Mouse (Mus musculus) midbrain, embryonic 15.5 days (tissue): ENCODE results near the gene Tha1. TPM values are rescaled to one million over a fixed set of nuclear protein-coding genes. Genes with fewer than 3 reads are reported as not detected.

ENCODE experiments used
- ATAC-seq: fragments of 200-750 bp; cut with Nextera tagmentation; replicated peaks from 2 replicates; pipeline ENCODE4 v1.8.0; 2017; ENCODE audit warnings: moderate TSS enrichment
- H3K27ac ChIP-seq: fragments of 300-500 bp; sonication (generic); 2 replicates; pipeline ENCODE4 v1.5.1; 2015; ENCODE audit warnings: mild to moderate bottlenecking, inconsistent platforms
- H3K27me3 ChIP-seq: fragments of 300-500 bp; sonication (generic); replicated peaks from 2 replicates; pipeline ENCODE4 v1.6.1; 2015; ENCODE audit warnings: inconsistent platforms
- H3K36me3 ChIP-seq: fragments of 300-500 bp; sonication (generic); replicated peaks from 2 replicates; pipeline ENCODE4 v1.6.1; 2015; ENCODE audit warnings: inconsistent platforms
- H3K4me1 ChIP-seq: fragments of 300-500 bp; sonication (generic); 2 replicates; pipeline ENCODE4 v1.6.1; 2015; ENCODE audit warnings: inconsistent platforms
- H3K4me2 ChIP-seq: fragments of 300-500 bp; sonication (generic); 2 replicates; pipeline ENCODE4 v1.6.1; 2015; ENCODE audit warnings: inconsistent platforms, mild to moderate bottlenecking, moderate library complexity
- H3K4me3 ChIP-seq: fragments of 300-500 bp; sonication (generic); 2 replicates; pipeline ENCODE4 v1.5.1; 2015; ENCODE audit warnings: mild to moderate bottlenecking, inconsistent platforms
- H3K9ac ChIP-seq: fragments of 300-500 bp; sonication (generic); 2 replicates; pipeline ENCODE4 v1.6.1; 2015; ENCODE audit warnings: mild to moderate bottlenecking, inconsistent platforms
- H3K9me3 ChIP-seq: fragments of 300-500 bp; sonication (generic); 2 replicates; pipeline ENCODE4 v1.6.1; 2016; ENCODE audit warnings: inconsistent platforms
- WGBS: fragments of 180-500 bp; shearing (Covaris S2); methylation state at CpG from one replicate; pipeline ENCODE4 v1.1.7; 2015; ENCODE audit warnings: mixed read lengths; 5-methylcytosine and 5-hydroxymethylcytosine counted together
- polyA plus RNA-seq: library from polyadenylated mRNA; unstranded; fragments of >200 nt; fragmentation: Nextera tagmentation; extraction: Ambion mirVana; gene quantifications from 2 replicates; pipeline ENCODE4 v1.2.1, GENCODE M21; 2015

Tha1 gene
- polyA plus RNA-seq, 1 experiment from 2014 or later: 5.6 TPM

DNA sequence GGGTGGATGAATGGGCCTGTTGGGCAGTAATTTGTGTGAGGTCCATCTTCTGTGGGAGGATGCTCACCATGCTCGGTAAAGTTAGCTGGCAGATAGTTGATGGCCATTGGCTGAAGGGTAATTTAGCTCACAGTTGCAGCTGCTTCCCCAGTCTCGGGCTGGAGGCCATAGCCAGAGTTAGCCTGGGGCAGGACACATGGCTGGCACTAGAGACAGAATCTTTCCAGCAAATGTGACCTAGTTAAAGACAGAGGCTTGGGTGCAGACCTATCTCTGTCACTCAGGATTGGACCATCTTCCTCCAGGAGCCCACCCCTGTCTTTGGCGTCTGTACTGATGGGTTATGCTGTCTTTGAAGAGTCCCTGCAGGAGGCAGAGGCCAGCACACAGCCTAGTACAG is 14.9 kb downstream of the Tha1 start:
- Histone ChIP-seq H3K9me3 (no peaks in the 10 kb centered on the region), H3K4me1 (peaks cover 3% of the 10 kb centered on the region; the same call in 1 of the 2 replicates), H3K27me3 (peaks cover 24% of the 10 kb centered on the region), H3K4me2 (no peak overlapping the region), H3K27ac (no peak overlapping the region), H3K36me3 (no peaks in the 10 kb centered on the region), H3K4me3 (no peak overlapping the region), H3K9ac (no peak overlapping the region)
- no peak for ATAC-seq
- 57% methylated on average over 3 of the region's 3 CpGs for WGBS

GRCm38 (mm10) chr11:117857462-117857861 is 15.8 kb downstream of the Tha1 start:
- peaks cover 23% of the 10 kb centered on the region for H3K27me3 ChIP-seq
- 91% methylated on average over 10 of the region's 10 CpGs for WGBS
- H3K4me3 ChIP-seq: no peak overlapping the region

DNA sequence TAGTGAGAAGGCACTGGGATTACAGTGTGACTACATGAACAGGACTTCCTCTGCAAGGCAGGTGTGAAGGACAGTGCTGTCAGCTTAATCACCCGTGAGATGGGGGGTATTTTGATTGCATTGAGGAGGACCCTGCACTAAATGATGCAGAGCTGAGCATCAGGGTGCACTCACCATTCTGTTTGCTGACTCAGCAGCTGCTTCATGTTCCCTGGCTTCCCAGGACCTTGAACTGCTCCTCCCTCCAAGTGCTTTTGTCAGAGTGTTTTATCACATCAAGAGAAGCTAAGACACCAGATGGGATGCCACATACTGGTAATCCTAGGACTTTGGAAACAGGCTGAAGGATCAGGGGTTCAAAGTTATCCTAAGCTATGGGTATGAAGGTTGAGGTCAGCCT is 17.3 kb downstream of the Tha1 start:
- no peaks in the 10 kb centered on the region for H3K36me3 ChIP-seq
- H3K27me3 ChIP-seq: peaks cover 15% of the 10 kb centered on the region
- H3K4me2 ChIP-seq: no peak overlapping the region
- ATAC-seq: no peak
- H3K9ac ChIP-seq: no peak overlapping the region
- H3K9me3 ChIP-seq: no peaks in the 10 kb centered on the region
- H3K4me3 ChIP-seq: no peak overlapping the region
- H3K27ac ChIP-seq: no peak overlapping the region
- peaks cover 3% of the 10 kb centered on the region; the same call in 1 of the 2 replicates for H3K4me1 ChIP-seq
- 75% methylated on average over 1 of the region's 1 CpGs for WGBS

More at GRCm38 (mm10) chr11:117857462-117857861, 15.8 kb downstream of the Tha1 start:
- ATAC-seq: no peak
- no peak overlapping the region for H3K4me2 ChIP-seq
- H3K36me3 ChIP-seq: no peaks in the 10 kb centered on the region
- no peak overlapping the region for H3K9ac ChIP-seq
- H3K4me1 ChIP-seq: peaks cover 3% of the 10 kb centered on the region; the same call in 1 of the 2 replicates
- H3K27ac ChIP-seq: no peak overlapping the region
- H3K9me3 ChIP-seq: no peaks in the 10 kb centered on the region

DNA sequence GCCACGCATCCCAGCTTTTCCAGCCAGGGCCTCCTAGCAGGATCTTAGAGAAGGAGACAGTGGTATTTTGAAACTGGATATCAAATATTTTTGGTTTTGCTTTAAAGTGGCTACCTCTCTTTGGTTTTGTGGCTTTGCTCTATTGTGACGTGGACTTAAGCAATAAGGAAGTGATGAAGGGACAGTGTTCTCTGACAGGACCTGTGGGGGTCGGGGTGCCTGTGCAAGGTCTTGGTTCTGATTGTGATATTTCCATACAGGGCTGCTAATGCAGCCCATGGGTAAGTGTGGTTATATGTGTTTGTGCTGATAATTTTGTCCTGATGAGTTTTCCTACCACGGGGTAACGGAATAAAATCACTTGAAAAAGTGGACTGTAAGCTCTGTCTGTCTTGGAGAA is 17.9 kb downstream of the Tha1 start:
- H3K4me2 ChIP-seq: no peak overlapping the region
- no peak overlapping the region for H3K4me3 ChIP-seq
- H3K9ac ChIP-seq: no peak overlapping the region
- no peaks in the 10 kb centered on the region for H3K36me3 ChIP-seq
- no peak overlapping the region for H3K27ac ChIP-seq
- ATAC-seq: no peak
- H3K9me3 ChIP-seq: no peaks in the 10 kb centered on the region
- peaks cover 8% of the 10 kb centered on the region for H3K27me3 ChIP-seq
- no peaks in the 10 kb centered on the region for H3K4me1 ChIP-seq
- WGBS: 95% methylated on average over 5 of the region's 5 CpGs

GRCm38 (mm10) chr11:117854241-117854640 is 19.0 kb downstream of the Tha1 start:
- Histone ChIP-seq H3K4me2 (no peak overlapping the region), H3K9me3 (no peaks in the 10 kb centered on the region), H3K4me1 (peaks cover 10% of the 10 kb centered on the region), H3K9ac (no peak overlapping the region), H3K36me3 (no peaks in the 10 kb centered on the region), H3K4me3 (no peak overlapping the region), H3K27me3 (no peaks in the 10 kb centered on the region), H3K27ac (no peak overlapping the region)
- WGBS: 93% methylated on average over 9 of the region's 9 CpGs
- ATAC-seq: no peak

DNA sequence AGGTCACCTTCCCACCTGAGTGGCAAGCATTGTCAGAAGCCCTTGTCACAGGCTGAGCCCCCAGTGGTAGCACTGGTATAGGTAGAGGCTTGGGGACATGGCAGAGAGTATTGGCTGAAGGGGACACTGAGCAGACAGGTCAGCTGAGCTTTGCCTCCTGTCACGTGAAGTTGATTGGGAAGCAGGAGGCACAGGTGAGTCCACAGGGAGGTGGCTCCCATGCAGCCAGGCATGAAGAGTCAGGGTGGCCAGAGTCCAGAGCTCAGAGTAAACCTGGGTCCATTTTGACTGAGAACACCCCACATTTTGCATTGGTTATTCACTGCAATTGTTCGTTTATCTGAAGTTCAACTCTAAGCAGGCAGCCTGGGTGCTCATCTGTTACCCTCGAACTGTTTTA is 20.4 kb downstream of the Tha1 start:
- Histone ChIP-seq H3K27ac (no peak overlapping the region), H3K4me3 (no peak overlapping the region), H3K9ac (no peak overlapping the region), H3K9me3 (no peaks in the 10 kb centered on the region), H3K4me1 (peaks cover 19% of the 10 kb centered on the region), H3K27me3 (no peaks in the 10 kb centered on the region), H3K36me3 (no peaks in the 10 kb centered on the region), H3K4me2 (no peak overlapping the region)
- no peak for ATAC-seq
- WGBS: 96% methylated on average over 3 of the region's 3 CpGs

- Histone ChIP-seq H3K27me3 (no peaks in the 10 kb centered on the region), H3K9ac (peak within 1 kb of the TSS; percentile 93), H3K27ac (peak within 1 kb of the TSS; percentile 99), H3K4me3 (peak within 1 kb of the TSS; percentile 72), H3K36me3 (no peaks in the 10 kb centered on the region), H3K4me2 (peak within 1 kb of the TSS; percentile 85), H3K4me1 (peaks cover 23% of the 10 kb centered on the region), H3K9me3 (no peaks in the 10 kb centered on the region)
- peak; percentile 96 for ATAC-seq
- WGBS: 1% methylated on average over 50 of the region's 51 CpGs
These were observed 24.2 kb downstream of the Tha1 start, which contains the start of gene Birc5 for GRCm38 (mm10) chr11:117848985-117849671. Gene Birc5, plus strand, starts transcription at chr11:117849251.

DNA sequence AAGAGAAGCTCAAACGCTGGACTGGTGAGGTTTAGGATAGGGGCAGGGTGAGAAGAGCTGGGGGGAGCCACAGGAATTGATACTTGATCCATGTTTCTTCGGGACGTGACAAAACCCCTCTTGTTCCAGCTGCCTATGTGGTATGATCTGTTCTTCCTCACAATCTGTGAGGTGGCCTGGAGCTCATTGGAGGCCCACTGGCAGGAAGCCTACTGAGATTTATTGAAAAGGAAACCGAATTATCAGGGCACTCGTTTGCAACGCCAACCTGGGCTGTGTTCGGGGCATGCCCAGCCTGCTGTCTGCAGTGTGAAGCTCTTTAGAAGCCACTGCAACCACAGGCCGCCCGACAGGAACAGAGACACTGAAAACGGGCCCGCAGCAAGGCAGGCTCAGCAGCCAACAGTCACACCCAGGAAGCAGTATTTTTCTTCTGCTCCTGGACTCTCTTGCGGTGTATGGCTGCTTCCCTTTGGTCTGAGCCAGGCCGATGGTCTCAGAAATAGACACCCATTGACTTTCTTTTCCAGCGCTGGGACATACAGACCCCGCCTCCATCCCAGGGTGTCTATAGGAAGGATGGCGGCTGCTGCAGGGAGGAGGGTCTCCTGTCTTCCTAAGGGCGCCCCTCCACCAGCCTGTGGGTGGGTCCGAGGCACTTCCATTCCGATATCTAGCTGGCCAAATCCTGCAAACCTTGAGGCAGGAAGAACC is 24.9 kb downstream of the Tha1 start:
- Histone ChIP-seq H3K9ac (peak overlapping the region; percentile 93), H3K27me3 (no peaks in the 10 kb centered on the region), H3K4me3 (peak overlapping the region; percentile 72), H3K36me3 (no peaks in the 10 kb centered on the region), H3K4me1 (peaks cover 23% of the 10 kb centered on the region), H3K4me2 (peak overlapping the region; percentile 85), H3K9me3 (no peaks in the 10 kb centered on the region), H3K27ac (peak overlapping the region; percentile 99)
- peak; percentile 90 for ATAC-seq
- WGBS: 11% methylated on average over 19 of the region's 19 CpGs

GRCm38 (mm10) chr11:117847593-117848215 is 25.6 kb downstream of the Tha1 start:
- Histone ChIP-seq H3K27me3 (no peaks in the 10 kb centered on the region), H3K36me3 (no peaks in the 10 kb centered on the region), H3K9ac (0 out of 2 replicates have a peak overlapping the region, but pooled peaks have one; percentile 93), H3K4me1 (peaks cover 23% of the 10 kb centered on the region), H3K4me2 (peak overlapping the region; percentile 85), H3K4me3 (peak overlapping the region; percentile 72), H3K27ac (peak overlapping the region; percentile 99), H3K9me3 (no peaks in the 10 kb centered on the region)
- 83% methylated on average over 7 of the region's 7 CpGs for WGBS
- no peak for ATAC-seq

DNA sequence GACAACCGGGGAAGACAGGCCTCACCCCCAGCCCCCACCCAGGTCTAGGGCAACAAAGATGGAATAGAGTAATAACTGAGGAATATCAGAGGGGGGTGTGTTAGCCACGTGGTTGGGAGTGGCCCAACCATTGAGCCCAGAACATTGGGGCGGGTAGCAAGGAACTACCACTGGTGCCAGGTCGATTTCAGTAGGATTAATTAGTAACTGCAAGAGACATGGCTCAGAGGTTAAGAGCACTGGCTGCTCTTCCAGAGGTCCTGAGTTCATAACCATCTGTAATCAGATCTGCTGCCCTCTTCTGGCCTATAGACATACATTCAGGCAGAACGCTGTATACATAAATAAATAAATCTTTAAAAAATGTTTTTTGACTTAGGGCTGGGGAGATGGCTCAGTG is 26.6 kb downstream of the Tha1 start:
- Histone ChIP-seq H3K4me2 (no peak overlapping the region), H3K9me3 (no peaks in the 10 kb centered on the region), H3K4me1 (peaks cover 23% of the 10 kb centered on the region), H3K9ac (no peak overlapping the region), H3K27ac (no peak overlapping the region), H3K4me3 (no peak overlapping the region), H3K27me3 (no peaks in the 10 kb centered on the region), H3K36me3 (no peaks in the 10 kb centered on the region)
- ATAC-seq: no peak
- WGBS: 55% methylated on average over 5 of the region's 5 CpGs

GRCm38 (mm10) chr11:117845651-117846050 is 27.6 kb downstream of the Tha1 start:
- Histone ChIP-seq H3K9ac (no peak overlapping the region), H3K4me1 (peaks cover 23% of the 10 kb centered on the region), H3K9me3 (no peaks in the 10 kb centered on the region), H3K4me2 (no peak overlapping the region), H3K27ac (no peak overlapping the region), H3K4me3 (no peak overlapping the region), H3K27me3 (no peaks in the 10 kb centered on the region), H3K36me3 (no peaks in the 10 kb centered on the region)
- WGBS: 76% methylated on average over 2 of the region's 2 CpGs
- no peak for ATAC-seq

DNA sequence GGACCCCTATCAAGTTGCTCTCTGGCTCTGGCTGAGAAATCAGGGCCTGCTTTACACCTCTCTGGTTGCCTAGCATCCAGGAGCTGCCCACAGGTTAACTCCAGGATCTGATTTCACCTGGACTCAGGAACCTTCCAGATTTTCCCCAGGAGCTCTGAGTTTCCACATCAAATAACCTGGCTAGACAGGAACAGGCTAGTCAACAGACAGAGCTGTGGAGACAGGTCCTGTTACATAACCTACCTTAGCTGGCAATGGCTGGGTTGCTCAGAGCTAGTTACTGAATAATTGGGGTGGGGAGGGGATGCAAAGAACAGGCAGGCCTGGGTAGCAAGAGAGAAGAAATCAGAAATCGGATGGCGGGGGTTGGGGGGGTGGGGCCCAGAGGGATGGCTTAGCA is 28.3 kb downstream of the Tha1 start:
- 82% methylated on average over 2 of the region's 2 CpGs for WGBS
- no peak for ATAC-seq
- Histone ChIP-seq H3K4me1 (peaks cover 19% of the 10 kb centered on the region), H3K9me3 (no peaks in the 10 kb centered on the region), H3K27me3 (no peaks in the 10 kb centered on the region), H3K36me3 (no peaks in the 10 kb centered on the region), H3K9ac (no peak overlapping the region), H3K4me2 (no peak overlapping the region), H3K27ac (no peak overlapping the region), H3K4me3 (no peak overlapping the region)
